Mouse (Mus musculus) hindbrain, embryonic 15.5 days (tissue): Measurements from ENCODE around the gene Fhdc1. TPM values are rescaled to one million over a fixed set of nuclear protein-coding genes. Genes with fewer than 3 reads are reported as not detected.
A peak's percentile ranks its signal among the peaks of the same experiment; 100 is the strongest.

Experiments used
- ATAC-seq: fragments of 200-750 bp; cut with Nextera tagmentation; 2 replicates; pipeline ENCODE4 v1.8.0; 2017; ENCODE audit warnings: low read depth, moderate number of reproducible peaks, moderate TSS enrichment; ENCODE audit not compliant: low FRiP score
- H3K27ac ChIP-seq: fragments of 300-500 bp; sonication (generic); replicated peaks from 2 replicates; pipeline ENCODE4 v1.5.1; 2015; ENCODE audit warnings: mild to moderate bottlenecking, inconsistent platforms
- H3K27me3 ChIP-seq: fragments of 300-500 bp; sonication (generic); 2 replicates; pipeline ENCODE4 v1.6.1; 2015; ENCODE audit warnings: control low read depth, inconsistent platforms
- H3K36me3 ChIP-seq: fragments of 300-500 bp; sonication (generic); 2 replicates; pipeline ENCODE4 v1.6.1; 2015; ENCODE audit warnings: control low read depth, inconsistent platforms
- H3K4me1 ChIP-seq: fragments of 300-500 bp; sonication (generic); replicated peaks from 2 replicates; pipeline ENCODE4 v1.6.1; 2015; ENCODE audit warnings: control low read depth, inconsistent platforms
- H3K4me2 ChIP-seq: fragments of 300-500 bp; sonication (generic); 2 replicates; pipeline ENCODE4 v1.6.1; 2015; ENCODE audit warnings: moderate library complexity, mild to moderate bottlenecking, inconsistent platforms
- H3K4me3 ChIP-seq: fragments of 300-500 bp; sonication (generic); 2 replicates; pipeline ENCODE4 v1.5.1; 2015; ENCODE audit warnings: mild to moderate bottlenecking, inconsistent platforms
- H3K9ac ChIP-seq: fragments of 300-500 bp; sonication (generic); 2 replicates; pipeline ENCODE4 v1.6.1; 2015; ENCODE audit warnings: inconsistent platforms
- H3K9me3 ChIP-seq: fragments of 300-500 bp; sonication (generic); 2 replicates; pipeline ENCODE4 v1.6.1; 2016; ENCODE audit warnings: control low read depth, inconsistent platforms
- WGBS: fragments of 180-500 bp; shearing (Covaris S2); methylation state at CpG from one replicate; pipeline ENCODE4 v1.1.7; 2015; 5-methylcytosine and 5-hydroxymethylcytosine counted together
- polyA plus RNA-seq: library from polyadenylated mRNA; unstranded; fragments of >200 nt; fragmentation: Nextera tagmentation; extraction: Ambion mirVana; gene quantifications from 2 replicates; pipeline ENCODE4 v1.2.1, GENCODE M21; 2015

The Fhdc1 gene
- polyA plus RNA-seq, 1 experiment from 2014 or later = 7.1 TPM

DNA sequence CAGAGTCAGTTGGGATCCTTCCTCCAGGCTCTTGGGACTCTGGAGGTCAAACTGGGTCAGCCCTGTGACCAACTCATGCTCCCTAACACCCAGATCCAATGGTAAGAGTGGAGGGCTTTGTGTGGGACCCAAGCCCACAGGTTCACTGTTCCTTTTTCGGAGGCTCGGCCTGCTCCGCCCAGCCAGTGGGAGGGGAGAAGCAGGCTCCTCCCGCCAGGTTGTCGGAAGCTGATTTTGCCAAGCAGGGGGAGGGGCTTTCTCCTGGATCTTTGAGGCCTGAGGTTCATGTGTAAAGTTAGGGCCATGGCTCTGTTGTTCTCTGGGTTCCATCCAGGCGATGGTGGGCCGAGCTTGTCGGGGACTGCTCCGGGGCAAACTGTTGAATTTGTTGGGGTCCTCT lies 34.4 kb downstream of the Fhdc1 start:
- H3K36me3 ChIP-seq = 0 out of 2 replicates have a peak, but pooled peaks cover 3% of the 10 kb centered on the region
- ATAC-seq = no peak
- H3K4me1 ChIP-seq = no peaks in the 10 kb centered on the region
- H3K4me2 ChIP-seq = no peak overlapping the region
- no peak overlapping the region for H3K4me3 ChIP-seq
- H3K27me3 ChIP-seq = no peaks in the 10 kb centered on the region
- H3K27ac ChIP-seq = no peak overlapping the region
- no peaks in the 10 kb centered on the region for H3K9me3 ChIP-seq
- 43% methylated on average over 9 of the region's 9 CpGs for WGBS
- no peak overlapping the region for H3K9ac ChIP-seq

DNA sequence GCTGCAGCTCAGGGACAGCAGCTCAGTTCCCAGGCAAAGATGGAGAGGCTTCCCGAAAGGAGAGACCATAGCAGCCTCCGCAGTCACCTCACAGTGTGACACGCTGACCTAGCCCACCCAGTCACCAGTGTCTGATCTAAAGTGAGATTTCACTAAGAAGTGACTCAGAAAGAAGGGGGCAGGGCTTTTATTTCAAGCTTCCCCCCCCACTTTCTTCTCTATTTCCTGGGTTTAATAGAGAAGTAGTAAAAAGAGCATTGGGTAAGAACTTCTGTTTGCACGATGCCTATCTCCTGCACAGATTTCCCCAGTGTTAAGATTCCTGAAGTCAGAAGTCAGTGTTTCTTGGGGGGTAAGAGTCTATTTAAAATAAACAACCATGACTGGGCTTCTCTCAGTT lies 37.3 kb downstream of the Fhdc1 start:
- H3K27me3 ChIP-seq = no peaks in the 10 kb centered on the region
- peaks cover 5% of the 10 kb centered on the region for H3K4me1 ChIP-seq
- H3K9me3 ChIP-seq = no peaks in the 10 kb centered on the region
- WGBS = 73% methylated on average over 4 of the region's 4 CpGs
- ATAC-seq = no peak
- H3K4me3 ChIP-seq = no peak overlapping the region
- H3K27ac ChIP-seq = no peak overlapping the region
- no peak overlapping the region for H3K4me2 ChIP-seq
- no peak overlapping the region for H3K9ac ChIP-seq
- H3K36me3 ChIP-seq = 0 out of 2 replicates have a peak, but pooled peaks cover 3% of the 10 kb centered on the region

DNA sequence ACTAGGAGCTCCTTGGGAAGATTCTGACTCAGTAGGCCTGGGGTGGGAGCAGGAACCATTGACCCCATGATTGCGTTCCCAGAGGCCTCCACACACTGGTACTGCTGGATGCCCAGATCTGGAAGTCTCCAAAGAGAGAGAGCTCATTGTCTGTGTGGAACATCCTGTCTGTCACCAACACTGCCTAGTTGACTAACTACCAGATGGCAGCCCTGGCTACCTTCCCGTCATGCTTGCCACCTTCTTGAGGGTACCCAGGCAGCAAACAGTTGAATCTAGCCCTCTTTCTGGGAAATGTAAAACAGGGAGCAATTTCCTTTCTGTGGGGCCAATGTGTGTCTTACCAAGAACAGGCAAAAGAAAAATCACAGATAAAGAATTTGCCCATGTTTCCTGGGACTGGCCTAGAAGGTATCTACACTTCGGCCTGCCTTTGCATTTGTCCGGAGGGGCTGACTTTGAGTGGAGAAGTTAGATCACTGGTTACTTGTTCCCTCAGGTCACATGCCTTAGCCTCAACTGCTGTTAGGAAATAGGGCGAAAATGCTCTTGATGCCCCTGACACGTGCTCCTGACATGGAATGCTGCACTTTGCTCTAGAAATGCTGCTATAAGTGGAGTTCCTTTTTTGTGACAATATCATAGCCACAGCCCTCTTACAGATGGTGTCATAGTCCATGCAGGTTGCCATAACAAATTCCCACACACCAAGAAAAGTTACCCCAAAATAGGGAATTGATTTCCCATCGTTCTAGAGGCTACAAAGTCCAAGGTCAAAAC lies 40.6 kb downstream of the Fhdc1 start:
- Histone ChIP-seq H3K27me3 (no peaks in the 10 kb centered on the region), H3K4me1 (peaks cover 19% of the 10 kb centered on the region), H3K4me2 (no peak overlapping the region), H3K27ac (no peak overlapping the region), H3K9me3 (no peaks in the 10 kb centered on the region), H3K9ac (no peak overlapping the region), H3K36me3 (no peaks in the 10 kb centered on the region), H3K4me3 (no peak overlapping the region)
- 96% methylated on average over 7 of the region's 7 CpGs for WGBS
- no peak for ATAC-seq

DNA sequence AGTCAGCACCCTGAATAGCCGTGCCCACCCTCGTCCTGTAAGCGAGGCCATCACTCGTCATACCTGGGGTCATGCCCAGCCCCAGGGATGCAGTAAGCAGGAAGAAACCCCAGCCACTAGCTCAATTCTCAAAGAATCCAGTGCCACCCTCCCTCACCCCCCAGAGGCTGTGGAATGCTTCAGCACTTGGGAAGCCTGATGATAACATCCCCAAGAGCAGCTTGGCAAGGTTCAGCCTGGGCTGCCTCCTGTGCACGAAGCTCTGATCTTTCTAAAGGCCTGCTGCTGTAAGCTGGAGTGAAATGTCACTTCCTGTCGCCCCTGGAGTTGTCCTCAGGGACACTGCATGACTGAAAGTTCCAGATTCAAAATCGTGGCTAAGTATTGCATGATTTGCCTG lies 41.4 kb downstream of the Fhdc1 start:
- no peak overlapping the region for H3K4me2 ChIP-seq
- H3K4me1 ChIP-seq = peaks cover 19% of the 10 kb centered on the region
- H3K4me3 ChIP-seq = no peak overlapping the region
- H3K36me3 ChIP-seq = no peaks in the 10 kb centered on the region
- no peaks in the 10 kb centered on the region for H3K27me3 ChIP-seq
- no peak overlapping the region for H3K27ac ChIP-seq
- 88% methylated on average over 7 of the region's 7 CpGs for WGBS
- H3K9me3 ChIP-seq = no peaks in the 10 kb centered on the region
- no peak overlapping the region for H3K9ac ChIP-seq
- ATAC-seq = no peak

DNA sequence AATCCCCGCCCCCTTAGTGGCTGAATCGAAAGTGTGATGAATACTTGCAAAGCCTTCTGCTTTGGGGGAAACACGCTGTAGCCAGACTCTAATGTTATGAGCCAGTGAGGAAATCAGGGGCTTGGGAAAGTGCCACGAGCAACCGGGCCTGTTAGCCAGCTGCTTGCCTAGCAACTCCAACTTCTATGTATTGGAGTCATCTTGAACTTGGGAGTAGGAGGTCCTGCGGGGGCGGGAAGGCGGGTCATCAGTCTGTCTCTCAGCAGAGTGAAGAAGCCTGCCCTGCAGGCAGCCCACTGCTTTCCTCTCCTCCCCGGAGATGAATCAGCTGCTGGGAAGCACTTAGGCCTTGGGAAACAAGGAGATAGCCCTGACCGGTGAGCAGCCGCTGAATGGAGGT lies 42.1 kb downstream of the Fhdc1 start:
- Histone ChIP-seq H3K4me3 (no peak overlapping the region), H3K4me2 (no peak overlapping the region), H3K4me1 (peaks cover 19% of the 10 kb centered on the region), H3K9ac (no peak overlapping the region), H3K9me3 (no peaks in the 10 kb centered on the region), H3K36me3 (no peaks in the 10 kb centered on the region), H3K27ac (no peak overlapping the region), H3K27me3 (no peaks in the 10 kb centered on the region)
- 58% methylated on average over 11 of the region's 11 CpGs for WGBS
- ATAC-seq = peak; percentile 42; the same call in 1 of the 2 replicates

DNA sequence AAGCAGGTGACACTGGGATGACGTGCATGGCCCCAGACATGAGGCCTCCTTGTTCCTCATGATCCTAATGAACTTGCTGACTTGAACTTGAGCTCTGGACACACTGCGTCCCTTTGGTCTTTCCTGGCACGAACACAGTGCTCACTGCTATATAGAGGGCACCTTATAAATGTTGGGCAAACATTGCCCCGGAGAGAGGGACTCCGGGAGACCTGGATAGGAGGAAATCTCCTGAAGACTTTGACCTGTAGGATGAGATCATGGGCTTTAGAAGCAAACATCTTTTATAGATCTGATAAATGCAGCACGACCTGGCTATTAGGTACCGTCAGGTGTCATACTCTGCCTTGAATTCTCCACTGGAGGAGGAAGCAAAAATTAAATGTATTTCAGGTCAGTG lies 43.3 kb downstream of the Fhdc1 start:
- no peaks in the 10 kb centered on the region for H3K36me3 ChIP-seq
- no peak overlapping the region for H3K9ac ChIP-seq
- 97% methylated on average over 7 of the region's 7 CpGs for WGBS
- H3K4me3 ChIP-seq = no peak overlapping the region
- H3K27me3 ChIP-seq = no peaks in the 10 kb centered on the region
- H3K4me1 ChIP-seq = peaks cover 19% of the 10 kb centered on the region
- no peaks in the 10 kb centered on the region for H3K9me3 ChIP-seq
- H3K4me2 ChIP-seq = no peak overlapping the region
- no peak overlapping the region for H3K27ac ChIP-seq
- ATAC-seq = no peak

DNA sequence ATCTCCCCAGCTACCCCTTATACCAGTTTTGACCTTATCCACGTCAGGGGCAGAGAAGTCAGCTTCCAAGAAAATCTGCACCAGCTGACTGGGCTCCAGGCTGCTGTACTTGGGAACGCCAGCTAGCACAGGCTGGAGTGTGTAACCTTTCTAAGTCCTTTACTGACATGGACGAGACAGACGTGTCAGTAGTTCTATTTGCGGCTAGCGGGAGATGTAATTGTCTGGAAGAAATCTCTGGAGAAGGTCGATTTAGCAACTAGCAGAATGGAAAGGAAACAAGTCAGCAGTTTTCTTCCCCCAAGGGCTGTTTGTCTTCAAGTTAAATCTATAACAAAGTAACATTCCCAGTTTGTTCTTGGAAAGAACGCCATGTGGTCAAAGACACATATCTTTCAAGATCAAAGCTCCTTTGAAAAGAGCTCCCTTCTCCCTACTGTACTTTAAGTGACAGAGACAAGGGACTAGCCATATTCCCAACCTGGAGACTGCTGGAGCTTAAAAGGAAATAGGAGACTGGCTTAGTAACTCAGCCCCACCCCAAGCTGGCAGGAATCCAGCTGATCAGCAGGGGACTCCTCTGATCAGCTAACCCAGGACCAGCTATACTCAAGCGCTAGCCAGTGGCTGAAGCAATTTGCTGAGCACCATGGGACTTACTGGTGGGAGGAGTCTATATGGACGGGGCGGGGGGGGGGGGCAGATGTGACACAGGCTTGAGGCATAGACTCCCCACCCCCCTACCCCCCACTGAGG lies 44.8 kb downstream of the Fhdc1 start:
- H3K9ac ChIP-seq = no peak overlapping the region
- 15% methylated on average over 10 of the region's 11 CpGs for WGBS
- H3K4me3 ChIP-seq = no peak overlapping the region
- no peak for ATAC-seq
- H3K9me3 ChIP-seq = no peaks in the 10 kb centered on the region
- H3K27ac ChIP-seq = peak overlapping the region; percentile 18; the same call in 1 of the 2 replicates
- no peaks in the 10 kb centered on the region for H3K27me3 ChIP-seq
- H3K36me3 ChIP-seq = no peaks in the 10 kb centered on the region
- peaks cover 19% of the 10 kb centered on the region for H3K4me1 ChIP-seq
- no peak overlapping the region for H3K4me2 ChIP-seq

DNA sequence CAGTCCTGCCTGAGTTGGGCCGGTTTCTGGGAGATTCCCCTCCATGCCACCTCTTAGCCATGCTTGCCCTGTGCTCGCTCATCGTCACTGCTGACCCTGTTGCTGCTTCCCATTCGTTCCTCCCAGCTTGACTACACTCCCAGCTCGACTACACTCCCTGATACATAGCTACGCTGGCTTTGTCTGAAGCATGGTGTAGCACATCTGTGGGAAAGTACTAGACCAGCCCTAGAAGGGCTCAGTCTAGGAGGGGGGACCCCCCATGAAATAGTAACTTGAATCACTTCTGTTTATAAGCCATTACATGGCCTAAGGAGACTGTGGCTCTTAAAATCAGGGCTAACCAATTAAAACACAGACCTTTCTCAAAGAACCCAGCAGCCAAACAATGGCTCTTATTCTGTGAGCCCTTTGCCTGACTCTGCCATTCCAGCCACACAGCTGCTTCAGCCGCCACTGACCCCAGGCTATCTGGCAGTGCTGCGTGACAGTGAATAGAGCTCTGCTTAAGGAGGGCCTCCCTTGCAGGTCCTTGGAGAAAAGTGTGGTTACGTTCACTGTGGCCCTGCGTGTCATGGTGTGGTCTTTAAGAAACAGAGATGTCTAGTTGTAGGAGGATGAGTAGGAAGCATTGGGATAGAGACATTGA lies 47.3 kb downstream of the Fhdc1 start:
- no peak for ATAC-seq
- Histone ChIP-seq H3K4me1 (peaks cover 14% of the 10 kb centered on the region), H3K36me3 (no peaks in the 10 kb centered on the region), H3K4me3 (no peak overlapping the region), H3K27me3 (no peaks in the 10 kb centered on the region), H3K27ac (no peak overlapping the region), H3K9me3 (no peaks in the 10 kb centered on the region), H3K4me2 (no peak overlapping the region), H3K9ac (no peak overlapping the region)
- 40% methylated on average over 10 of the region's 10 CpGs for WGBS

DNA sequence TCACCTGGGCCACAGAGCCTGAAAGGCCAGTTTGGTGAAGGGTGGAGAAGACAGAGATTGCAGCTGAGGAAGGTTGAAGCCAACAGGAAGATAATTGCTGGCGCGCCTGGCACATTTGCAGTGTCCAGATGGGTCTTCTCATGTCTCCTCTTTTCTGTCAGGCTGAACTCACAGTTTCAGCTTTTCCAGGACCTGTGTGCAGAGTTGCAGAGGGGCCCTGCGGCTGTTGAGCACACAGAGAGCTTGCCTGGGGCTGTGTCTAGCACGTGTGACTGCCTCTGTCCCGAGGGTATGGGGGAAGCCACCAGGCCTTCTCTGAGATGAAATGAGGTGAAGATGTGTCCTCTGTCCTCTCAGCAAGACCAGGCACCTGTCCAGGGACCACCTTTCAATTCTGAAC lies 49.0 kb downstream of the Fhdc1 start:
- 74% methylated on average over 5 of the region's 5 CpGs for WGBS
- ATAC-seq = no peak
- H3K27ac ChIP-seq = no peak overlapping the region

DNA sequence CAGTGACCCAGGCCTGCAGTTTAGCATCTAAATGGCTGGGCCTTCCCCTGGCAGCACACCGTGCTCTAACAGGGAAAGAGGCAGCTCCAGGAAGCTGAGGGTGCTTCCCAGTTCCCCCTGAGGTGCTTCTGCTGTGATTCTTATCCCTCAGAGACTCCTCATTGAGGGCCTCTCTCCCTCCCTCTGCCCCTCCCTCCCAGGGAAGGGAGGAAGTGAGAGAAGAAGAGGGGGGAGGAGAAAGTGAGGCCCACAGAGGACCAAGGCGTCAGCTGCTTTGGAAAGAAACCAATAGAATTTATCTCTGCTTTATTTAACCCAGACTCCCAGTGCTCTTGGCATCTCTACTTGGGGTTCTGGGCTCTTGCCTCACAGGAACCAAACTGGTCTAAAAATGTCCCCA lies 50.1 kb downstream of the Fhdc1 start:
- 18% methylated on average over 2 of the region's 2 CpGs for WGBS
- no peaks in the 10 kb centered on the region for H3K27me3 ChIP-seq

More for the DNA sequence above, 49.0 kb downstream of the Fhdc1 start:
- Histone ChIP-seq H3K9ac (no peak overlapping the region), H3K27me3 (no peaks in the 10 kb centered on the region), H3K4me1 (peaks cover 14% of the 10 kb centered on the region), H3K9me3 (no peaks in the 10 kb centered on the region), H3K4me2 (no peak overlapping the region), H3K36me3 (no peaks in the 10 kb centered on the region), H3K4me3 (no peak overlapping the region)

DNA sequence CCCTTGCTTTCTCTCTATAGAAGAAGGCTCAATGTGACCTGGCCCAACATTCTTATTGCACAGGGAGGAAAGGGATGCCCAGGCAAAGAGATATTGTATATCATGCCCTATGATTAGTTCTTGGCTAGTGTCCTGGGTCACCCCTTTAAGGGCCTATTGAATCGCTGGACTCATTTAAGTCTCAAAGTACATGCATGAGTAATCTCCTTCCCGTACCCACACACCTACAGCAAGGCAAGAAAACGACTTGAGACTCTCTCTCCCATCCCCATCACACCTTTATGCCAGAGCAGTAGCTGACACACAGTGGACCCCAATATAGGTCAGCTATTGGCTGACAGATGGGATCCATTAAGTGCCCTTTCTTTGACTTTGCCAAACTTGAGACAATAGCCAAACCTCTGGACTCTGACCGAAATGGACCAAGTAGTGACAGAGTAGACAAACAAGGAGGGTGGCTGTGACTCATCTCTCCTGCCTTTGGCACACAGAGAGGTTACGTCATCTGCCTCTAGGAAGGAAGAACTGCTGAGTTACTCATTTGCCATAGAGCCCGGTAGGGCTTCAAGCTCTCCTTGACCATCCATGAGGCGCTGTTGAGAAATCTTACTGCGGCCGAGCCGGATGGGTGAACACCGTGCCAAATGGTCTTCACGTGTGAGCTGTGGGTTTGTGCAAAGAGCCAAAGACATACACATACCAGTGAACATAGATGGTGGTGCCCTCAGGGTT lies 51.1 kb downstream of the Fhdc1 start:
- Histone ChIP-seq H3K9ac (no peak overlapping the region), H3K27ac (no peak overlapping the region), H3K4me3 (no peak overlapping the region), H3K4me1 (no peaks in the 10 kb centered on the region), H3K36me3 (no peaks in the 10 kb centered on the region), H3K9me3 (no peaks in the 10 kb centered on the region), H3K4me2 (no peak overlapping the region), H3K27me3 (no peaks in the 10 kb centered on the region)
- WGBS = 91% methylated on average over 12 of the region's 12 CpGs
- no peak for ATAC-seq

More for the DNA sequence above, 50.1 kb downstream of the Fhdc1 start:
- no peaks in the 10 kb centered on the region for H3K36me3 ChIP-seq
- H3K4me1 ChIP-seq = peaks cover 4% of the 10 kb centered on the region; the same call in 1 of the 2 replicates
- H3K4me3 ChIP-seq = no peak overlapping the region
- ATAC-seq = no peak
- H3K9me3 ChIP-seq = no peaks in the 10 kb centered on the region
- H3K9ac ChIP-seq = no peak overlapping the region
- no peak overlapping the region for H3K27ac ChIP-seq
- H3K4me2 ChIP-seq = no peak overlapping the region
